Mouse (Mus musculus) cortical plate, adult 2 months (tissue): ENCODE data around the gene Hyal3. TPM values are rescaled to one million over a fixed set of nuclear protein-coding genes. Genes with fewer than 3 reads are reported as not detected.
A peak's percentile ranks its signal among the peaks of the same experiment; 100 is the strongest.

Experiments
- H3K27ac ChIP-seq: fragments of 200-500 bp; 2 replicates; pipeline ENCODE4 v1.5.1; 2012; ENCODE audit warnings: low read length, control low read depth, inconsistent platforms; ENCODE audit not compliant: insufficient read depth
- H3K4me1 ChIP-seq: fragments of 200-500 bp; 2 replicates; pipeline ENCODE4 v1.6.1; 2011; ENCODE audit warnings: low read length; ENCODE audit not compliant: control insufficient read depth, insufficient read depth
- H3K4me3 ChIP-seq: fragments of 200-500 bp; 2 replicates; pipeline ENCODE4 v1.5.1; 2011; ENCODE audit warnings: mild to moderate bottlenecking, low read length, control low read depth; ENCODE audit not compliant: insufficient read depth
- CTCF ChIP-seq: fragments of 200-500 bp; IDR thresholded peaks from 2 replicates; pipeline ENCODE4 v1.5.1; 2011; ENCODE audit warnings: mild to moderate bottlenecking, control low read depth, low read length; ENCODE audit not compliant: insufficient read depth; ENCODE audit errors: extremely low read depth
- POLR2A ChIP-seq: fragments of 200-500 bp; IDR thresholded peaks from 2 replicates; pipeline ENCODE4 v1.6.1; 2011; ENCODE audit warnings: mild to moderate bottlenecking, low read length, control low read depth; ENCODE audit not compliant: insufficient read depth; ENCODE audit errors: extremely low read depth
- polyA plus RNA-seq: library from polyadenylated mRNA; depleted of rRNA; stranded (reverse); fragments of >200 nt; gene quantifications from 2 replicates; pipeline ENCODE4 v1.2.3, GENCODE M21; 2012

Gene Hyal3
- polyA plus RNA-seq, 1 experiment, result 0.48 TPM

GRCm38 (mm10) chr9:107602068-107602648, 21.5 kb downstream of the Hyal3 start:
- H3K27ac ChIP-seq, result no peak overlapping the region
- no peaks in the 10 kb centered on the region; the same call in 1 of the 2 replicates for H3K4me1 ChIP-seq
- H3K4me3 ChIP-seq, result no peak overlapping the region
- peak; percentile 96 for TF ChIP-seq CTCF
- no peak for TF ChIP-seq POLR2A

- H3K27ac ChIP-seq, result no peak overlapping the region
- H3K4me1 ChIP-seq, result no peaks in the 10 kb centered on the region; the same call in 1 of the 2 replicates
- H3K4me3 ChIP-seq, result no peak overlapping the region
- TF ChIP-seq CTCF (no peak), POLR2A (no peak)
Measured at GRCm38 (mm10) chr9:107603251-107603650, 22.6 kb downstream of the Hyal3 start.

- Histone ChIP-seq H3K4me3 (no peak overlapping the region), H3K27ac (no peak overlapping the region), H3K4me1 (no peaks in the 10 kb centered on the region; the same call in 1 of the 2 replicates)
- TF ChIP-seq CTCF (no peak), POLR2A (no peak)
Measured at GRCm38 (mm10) chr9:107605041-107605661, 24.5 kb downstream of the Hyal3 start.

- Histone ChIP-seq H3K4me1 (peaks cover under 1% of the 10 kb centered on the region; the same call in 1 of the 2 replicates), H3K27ac (no peak overlapping the region)
- TF ChIP-seq CTCF (no peak), POLR2A (no peak)
Measured at GRCm38 (mm10) chr9:107606591-107606990, 26.0 kb downstream of the Hyal3 start.

GRCm38 (mm10) chr9:107607036-107607435, 26.4 kb downstream of the Hyal3 start:
- Histone ChIP-seq H3K4me1 (peaks cover 4% of the 10 kb centered on the region; the same call in 1 of the 2 replicates), H3K4me3 (no peak overlapping the region), H3K27ac (no peak overlapping the region)
- TF ChIP-seq POLR2A, result no peak
- no peak for TF ChIP-seq CTCF

More at GRCm38 (mm10) chr9:107606591-107606990, 26.0 kb downstream of the Hyal3 start:
- no peak overlapping the region for H3K4me3 ChIP-seq

GRCm38 (mm10) chr9:107607653-107608245, 27.1 kb downstream of the Hyal3 start:
- TF ChIP-seq CTCF, result no peak
- TF ChIP-seq POLR2A, result no peak
- Histone ChIP-seq H3K4me1 (0 out of 2 replicates have a peak, but pooled peaks cover 5% of the 10 kb centered on the region), H3K4me3 (no peak overlapping the region), H3K27ac (no peak overlapping the region)

GRCm38 (mm10) chr9:107608741-107609432, 28.3 kb downstream of the Hyal3 start, which contains the start of gene Sema3b:
TSS of gene Sema3b (minus strand) at chr9:107609229.
- H3K27ac ChIP-seq, result no peak within 1 kb of the TSS
- TF ChIP-seq POLR2A, result no peak
- no peak within 1 kb of the TSS for H3K4me3 ChIP-seq
- 0 out of 2 replicates have a peak, but pooled peaks cover 5% of the 10 kb centered on the region for H3K4me1 ChIP-seq

- TF ChIP-seq CTCF (no peak), POLR2A (no peak)
- no peak overlapping the region for H3K27ac ChIP-seq
- 0 out of 2 replicates have a peak, but pooled peaks cover 5% of the 10 kb centered on the region for H3K4me1 ChIP-seq
- H3K4me3 ChIP-seq, result no peak overlapping the region
Measured at GRCm38 (mm10) chr9:107609433-107609830, 28.8 kb downstream of the Hyal3 start.

- Histone ChIP-seq H3K4me3 (0 out of 2 replicates have a peak overlapping the region, but pooled peaks have one; percentile 11), H3K27ac (peak overlapping the region; percentile 97), H3K4me1 (0 out of 2 replicates have a peak, but pooled peaks cover 5% of the 10 kb centered on the region)
- TF ChIP-seq CTCF (no peak), POLR2A (no peak)
Measured at GRCm38 (mm10) chr9:107611456-107612190, 31.0 kb downstream of the Hyal3 start.
